Mouse (Mus musculus): ENCODE results near the gene Anp32b.

Anp32b gene

GRCm38 (mm10) chr4:46452855-46453719 lies 2.4 kb downstream of the Anp32b start:
- DNase-seq (ENCODE audit: low spot score in 2 of 2): no peak

GRCm38 (mm10) chr4:46454097-46454864 lies 3.6 kb downstream of the Anp32b start:
- DNase-seq (ENCODE audit: low spot score in 2 of 2): no peak

GRCm38 (mm10) chr4:46456762-46457161 lies 6.1 kb downstream of the Anp32b start:
- no peak for DNase-seq (ENCODE audit: low spot score in 2 of 2)

- DNase-seq (ENCODE audit: low spot score in 2 of 2): no peak
Observed at GRCm38 (mm10) chr4:46457186-46457585, 6.5 kb downstream of the Anp32b start.

GRCm38 (mm10) chr4:46458411-46458810 lies 7.7 kb downstream of the Anp32b start:
- no peak for DNase-seq (ENCODE audit: low spot score in 2 of 2)

- peak in 1 of 2 experiments; percentile 42 for DNase-seq (ENCODE audit: low spot score in 2 of 2)
Observed at GRCm38 (mm10) chr4:46463130-46463830, 12.6 kb downstream of the Anp32b start.

GRCm38 (mm10) chr4:46465740-46466139 lies 15.0 kb downstream of the Anp32b start:
- no peak for DNase-seq (ENCODE audit: low spot score in 2 of 2)

GRCm38 (mm10) chr4:46475101-46475500 lies 24.4 kb downstream of the Anp32b start:
- no peak for DNase-seq (ENCODE audit: low spot score in 2 of 2)

- no peak for DNase-seq (ENCODE audit: low spot score in 2 of 2)
Observed at GRCm38 (mm10) chr4:46479081-46479480, 28.4 kb downstream of the Anp32b start.

- no peak for DNase-seq (ENCODE audit: low spot score in 2 of 2)
Observed at GRCm38 (mm10) chr4:46485696-46486417, 35.2 kb downstream of the Anp32b start.

- DNase-seq (ENCODE audit: low spot score in 2 of 2): peak in 1 of 2 experiments; percentile 41
Observed at GRCm38 (mm10) chr4:46487348-46487747, 36.6 kb downstream of the Anp32b start.

- peak; percentile 87 to 92 for DNase-seq (ENCODE audit: low spot score in 2 of 2)
Observed at GRCm38 (mm10) chr4:46489028-46489925, 38.6 kb downstream of the Anp32b start, which contains the start of gene Nans. Nans (plus strand) TSS chr4:46489248.

- DNase-seq (ENCODE audit: low spot score in 2 of 2): no peak
Observed at GRCm38 (mm10) chr4:46493071-46493470, 42.4 kb downstream of the Anp32b start.

- DNase-seq (ENCODE audit: low spot score in 2 of 2): no peak
Observed at GRCm38 (mm10) chr4:46495543-46495942, 44.8 kb downstream of the Anp32b start.

- peak; percentile 42 to 72 for DNase-seq (ENCODE audit: low spot score in 2 of 2)
Observed at GRCm38 (mm10) chr4:46497286-46497892, 46.7 kb downstream of the Anp32b start.

- no peak for DNase-seq (ENCODE audit: low spot score in 2 of 2)
Observed at GRCm38 (mm10) chr4:46498511-46498910, 47.8 kb downstream of the Anp32b start.

GRCm38 (mm10) chr4:46498976-46499375 lies 48.3 kb downstream of the Anp32b start:
- peak in 1 of 2 experiments; percentile 54 for DNase-seq (ENCODE audit: low spot score in 2 of 2)

- DNase-seq (ENCODE audit: low spot score in 2 of 2): no peak
Observed at GRCm38 (mm10) chr4:46502606-46503502, 52.2 kb downstream of the Anp32b start.

GRCm38 (mm10) chr4:46503881-46504280 lies 53.2 kb downstream of the Anp32b start:
- no peak for DNase-seq (ENCODE audit: low spot score in 2 of 2)

Data from cerebellum, postnatal 4 days (tissue).